Mouse (Mus musculus) midbrain, embryonic 10.5 days (tissue): ENCODE data around the gene Ap1ar. TPM values are rescaled to one million over a fixed set of nuclear protein-coding genes. Genes with fewer than 3 reads are reported as not detected.

ENCODE experiments used
- DNase-seq: peaks from one replicate; pipeline ENCODE4 v3.0.0-alpha.2; 2017; ENCODE audit warnings: low spot score
- H3K27ac ChIP-seq: fragments of 300-500 bp; sonication (generic); replicated peaks from 2 replicates; pipeline ENCODE4 v1.5.1; 2016; ENCODE audit warnings: mild to moderate bottlenecking
- H3K27me3 ChIP-seq: fragments of 300-500 bp; sonication (generic); 2 replicates; pipeline ENCODE4 v1.6.1; 2016; ENCODE audit warnings: low read depth, mild to moderate bottlenecking; ENCODE audit not compliant: poor library complexity, severe bottlenecking
- H3K36me3 ChIP-seq: fragments of 300-500 bp; sonication (generic); 2 replicates; pipeline ENCODE4 v1.6.1; 2016; ENCODE audit warnings: mild to moderate bottlenecking, moderate library complexity
- H3K4me1 ChIP-seq: fragments of 300-500 bp; sonication (generic); 2 replicates; pipeline ENCODE4 v1.6.1; 2016
- H3K4me3 ChIP-seq: fragments of 300-500 bp; sonication (generic); 2 replicates; pipeline ENCODE4 v1.5.1; 2016; ENCODE audit warnings: mild to moderate bottlenecking, moderate library complexity
- H3K9me3 ChIP-seq: fragments of 300-500 bp; sonication (generic); replicated peaks from 2 replicates; pipeline ENCODE4 v1.6.1; 2016; ENCODE audit warnings: mild to moderate bottlenecking
- WGBS: fragments of 180-500 bp; shearing (Covaris S2); methylation state at CpG from one replicate; pipeline ENCODE4 v1.1.7; 2016; 5-methylcytosine and 5-hydroxymethylcytosine counted together
- polyA plus RNA-seq: library from polyadenylated mRNA; unstranded; fragments of >200 nt; fragmentation: Nextera tagmentation; extraction: Ambion mirVana; gene quantifications from 2 replicates; pipeline ENCODE4 v1.2.1, GENCODE M21; 2016

Ap1ar gene
- polyA plus RNA-seq: 54.6 and 54.8 TPM in 2 replicates

GRCm38 (mm10) chr3:127837154-127837865, at the start of gene Ap1ar:
Gene Ap1ar, minus strand, starts transcription at chr3:127837523.
- Histone ChIP-seq H3K9me3 (no peaks in the 10 kb centered on the region), H3K4me1 (peaks cover 27% of the 10 kb centered on the region)
- WGBS: under 1% methylated on average over 89 of the region's 89 CpGs

GRCm38 (mm10) chr3:127881684-127882083, 44.4 kb upstream of the Ap1ar start:
- Histone ChIP-seq H3K27ac (no peak overlapping the region), H3K36me3 (no peaks in the 10 kb centered on the region), H3K9me3 (no peaks in the 10 kb centered on the region), H3K4me1 (no peaks in the 10 kb centered on the region), H3K4me3 (no peak overlapping the region), H3K27me3 (no peaks in the 10 kb centered on the region)
- 71% methylated on average over 2 of the region's 2 CpGs for WGBS
- no peak for DNase-seq

More at GRCm38 (mm10) chr3:127837154-127837865, at the start of gene Ap1ar:
- DNase-seq: peak; percentile 97
- H3K4me3 ChIP-seq: peak within 1 kb of the TSS; percentile 97
- no peaks in the 10 kb centered on the region for H3K27me3 ChIP-seq
- H3K27ac ChIP-seq: peak within 1 kb of the TSS; percentile 95
- H3K36me3 ChIP-seq: 0 out of 2 replicates have a peak, but pooled peaks cover 11% of the 10 kb centered on the region

GRCm38 (mm10) chr3:127879968-127880367, 42.6 kb upstream of the Ap1ar start:
- no peaks in the 10 kb centered on the region for H3K9me3 ChIP-seq

GRCm38 (mm10) chr3:127875509-127875908, 38.2 kb upstream of the Ap1ar start:
- WGBS: 93% methylated on average over 2 of the region's 2 CpGs
- no peaks in the 10 kb centered on the region for H3K27me3 ChIP-seq
- no peak for DNase-seq
- no peaks in the 10 kb centered on the region for H3K4me1 ChIP-seq
- no peaks in the 10 kb centered on the region for H3K36me3 ChIP-seq
- H3K4me3 ChIP-seq: no peak overlapping the region
- no peak overlapping the region for H3K27ac ChIP-seq
- no peaks in the 10 kb centered on the region for H3K9me3 ChIP-seq

More at GRCm38 (mm10) chr3:127879968-127880367, 42.6 kb upstream of the Ap1ar start:
- Histone ChIP-seq H3K4me3 (no peak overlapping the region), H3K27me3 (no peaks in the 10 kb centered on the region), H3K4me1 (no peaks in the 10 kb centered on the region), H3K27ac (no peak overlapping the region), H3K36me3 (no peaks in the 10 kb centered on the region)
- no peak for DNase-seq
- WGBS: 83% methylated on average over 3 of the region's 3 CpGs

- 90% methylated on average over 7 of the region's 7 CpGs for WGBS
- no peak for DNase-seq
- Histone ChIP-seq H3K27ac (no peak overlapping the region), H3K9me3 (no peaks in the 10 kb centered on the region), H3K4me3 (no peak overlapping the region), H3K4me1 (no peaks in the 10 kb centered on the region), H3K36me3 (no peaks in the 10 kb centered on the region), H3K27me3 (no peaks in the 10 kb centered on the region)
Observed at GRCm38 (mm10) chr3:127875059-127875458, 37.7 kb upstream of the Ap1ar start.

GRCm38 (mm10) chr3:127874254-127874883, 37.0 kb upstream of the Ap1ar start:
- H3K27me3 ChIP-seq: no peaks in the 10 kb centered on the region
- no peaks in the 10 kb centered on the region for H3K4me1 ChIP-seq
- no peak overlapping the region for H3K4me3 ChIP-seq
- WGBS: 89% methylated on average over 4 of the region's 4 CpGs
- DNase-seq: no peak
- H3K36me3 ChIP-seq: no peaks in the 10 kb centered on the region
- no peak overlapping the region for H3K27ac ChIP-seq
- H3K9me3 ChIP-seq: no peaks in the 10 kb centered on the region

GRCm38 (mm10) chr3:127871575-127871974, 34.3 kb upstream of the Ap1ar start:
- no peak overlapping the region for H3K27ac ChIP-seq
- no peaks in the 10 kb centered on the region for H3K9me3 ChIP-seq
- no peaks in the 10 kb centered on the region for H3K36me3 ChIP-seq
- H3K27me3 ChIP-seq: no peaks in the 10 kb centered on the region
- H3K4me3 ChIP-seq: no peak overlapping the region
- WGBS: 81% methylated on average over 9 of the region's 9 CpGs
- no peak for DNase-seq
- H3K4me1 ChIP-seq: peaks cover 10% of the 10 kb centered on the region; the same call in 1 of the 2 replicates

- H3K4me3 ChIP-seq: no peak overlapping the region
- no peak overlapping the region for H3K27ac ChIP-seq
Observed at GRCm38 (mm10) chr3:127868880-127869279, 31.6 kb upstream of the Ap1ar start.

GRCm38 (mm10) chr3:127868046-127868758, 30.9 kb upstream of the Ap1ar start:
- no peak for DNase-seq
- no peaks in the 10 kb centered on the region for H3K36me3 ChIP-seq
- H3K4me3 ChIP-seq: no peak overlapping the region
- no peaks in the 10 kb centered on the region for H3K27me3 ChIP-seq
- no peak overlapping the region for H3K27ac ChIP-seq
- 79% methylated on average over 9 of the region's 9 CpGs for WGBS
- H3K4me1 ChIP-seq: peaks cover 16% of the 10 kb centered on the region; the same call in 1 of the 2 replicates
- H3K9me3 ChIP-seq: no peaks in the 10 kb centered on the region

More at GRCm38 (mm10) chr3:127868880-127869279, 31.6 kb upstream of the Ap1ar start:
- no peak for DNase-seq
- Histone ChIP-seq H3K36me3 (no peaks in the 10 kb centered on the region), H3K27me3 (no peaks in the 10 kb centered on the region), H3K9me3 (no peaks in the 10 kb centered on the region), H3K4me1 (peaks cover 16% of the 10 kb centered on the region; the same call in 1 of the 2 replicates)
- 82% methylated on average over 5 of the region's 5 CpGs for WGBS

GRCm38 (mm10) chr3:127864242-127864641, 26.9 kb upstream of the Ap1ar start:
- H3K27me3 ChIP-seq: no peaks in the 10 kb centered on the region
- no peak overlapping the region for H3K4me3 ChIP-seq
- no peak for DNase-seq
- no peaks in the 10 kb centered on the region for H3K9me3 ChIP-seq
- no peaks in the 10 kb centered on the region for H3K36me3 ChIP-seq
- no peak overlapping the region for H3K27ac ChIP-seq
- 51% methylated on average over 2 of the region's 2 CpGs for WGBS
- peaks cover 16% of the 10 kb centered on the region; the same call in 1 of the 2 replicates for H3K4me1 ChIP-seq

GRCm38 (mm10) chr3:127863571-127863970, 26.2 kb upstream of the Ap1ar start:
- 82% methylated on average over 3 of the region's 3 CpGs for whole genome bisulfite sequencing

GRCm38 (mm10) chr3:127862479-127862878, 25.2 kb upstream of the Ap1ar start:
- H3K27ac ChIP-seq: no peak overlapping the region
- no peak overlapping the region for H3K4me3 ChIP-seq
- no peaks in the 10 kb centered on the region for H3K36me3 ChIP-seq
- WGBS: 70% methylated on average over 4 of the region's 4 CpGs
- H3K27me3 ChIP-seq: no peaks in the 10 kb centered on the region
- H3K4me1 ChIP-seq: peaks cover 10% of the 10 kb centered on the region; the same call in 1 of the 2 replicates
- DNase-seq: no peak
- H3K9me3 ChIP-seq: no peaks in the 10 kb centered on the region

More at GRCm38 (mm10) chr3:127863571-127863970, 26.2 kb upstream of the Ap1ar start:
- H3K9me3 ChIP-seq: no peaks in the 10 kb centered on the region
- H3K27ac ChIP-seq: no peak overlapping the region
- no peak for DNase-seq
- H3K36me3 ChIP-seq: no peaks in the 10 kb centered on the region
- no peak overlapping the region for H3K4me3 ChIP-seq
- H3K4me1 ChIP-seq: peaks cover 16% of the 10 kb centered on the region; the same call in 1 of the 2 replicates
- H3K27me3 ChIP-seq: no peaks in the 10 kb centered on the region
